Mouse (Mus musculus): Measurements from ENCODE around the gene Usp45. TPM values are rescaled to one million over a fixed set of nuclear protein-coding genes. Genes with fewer than 3 reads are reported as not detected.
A peak's percentile ranks its signal among the peaks of the same experiment; 100 is the strongest.

Gene Usp45
- polyA plus RNA-seq, 1 experiment = 3.8 TPM

DNA sequence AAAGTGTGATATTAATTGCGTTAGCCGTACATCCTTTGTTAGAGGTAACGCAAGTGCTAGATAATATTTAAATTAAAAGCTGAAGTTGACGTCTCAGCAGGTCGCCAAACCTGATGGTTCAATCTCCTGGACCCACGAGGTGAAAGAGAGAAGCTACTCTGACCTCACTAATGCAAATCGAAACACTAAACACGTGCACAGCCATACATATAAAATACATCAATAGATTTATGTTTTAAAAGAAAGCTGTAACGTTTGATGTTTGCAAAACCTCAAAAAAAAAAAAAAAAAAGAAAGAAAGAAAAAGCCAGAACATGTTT lies 9.9 kb downstream of the Usp45 start:
- Histone ChIP-seq H3K4me3 (peak overlapping the region; percentile 85), H3ac (ENCODE audit: control insufficient read depth, insufficient read length) (peak overlapping the region; percentile 48), H3K79me2 (ENCODE audit: control insufficient read depth, insufficient read depth) (peaks cover 21% of the 10 kb centered on the region), H3K4me2 (ENCODE audit: low read depth) (peak overlapping the region; percentile 89), H3K36me3 (ENCODE audit: control insufficient read depth, insufficient read depth) (peaks cover under 1% of the 10 kb centered on the region), H3K27me3 (ENCODE audit: control insufficient read depth, insufficient read depth, insufficient read length) (no peaks in the 10 kb centered on the region)
- TF ChIP-seq POLR2A (IDR thresholded peaks at IDR 0.05; ENCODE audit: insufficient read length, low read depth) = no peak
- no peak for TF ChIP-seq MAX (IDR thresholded peaks at IDR 0.05; ENCODE audit: low read depth)
- no peak for TF ChIP-seq E2F4 (IDR thresholded peaks at IDR 0.05; ENCODE audit: insufficient read depth)
- TF ChIP-seq POLR2AphosphoS2 (IDR thresholded peaks at IDR 0.05; ENCODE audit: insufficient read length, low read depth) = no peak
- TF ChIP-seq SRF (IDR thresholded peaks at IDR 0.05; ENCODE audit: control insufficient read depth, insufficient read length, low read depth) = no peak
- no peak for TF ChIP-seq REST (IDR thresholded peaks at IDR 0.05; ENCODE audit: insufficient read depth, insufficient read length)
- TF ChIP-seq TCF3 (IDR thresholded peaks at IDR 0.05; ENCODE audit: insufficient read length, low read depth) = no peak
- no peak for TF ChIP-seq MYOD1 (IDR thresholded peaks at IDR 0.05; ENCODE audit: control insufficient read depth in 1 of 3, insufficient read length in 2 of 3, low read depth in 2 of 3)
- no peak for TF ChIP-seq MYOG (IDR thresholded peaks at IDR 0.05; ENCODE audit: control insufficient read depth in 1 of 3, insufficient read depth in 1 of 3, insufficient read length in 2 of 3, low read depth in 2 of 3)
- no peak for TF ChIP-seq TCF12 (IDR thresholded peaks at IDR 0.05; ENCODE audit: insufficient read depth, poor library complexity, severe bottlenecking)
- TF ChIP-seq USF1 (IDR thresholded peaks at IDR 0.05; ENCODE audit: low read depth) = no peak
- no peak for TF ChIP-seq CEBPB (IDR thresholded peaks at IDR 0.05; ENCODE audit: insufficient read depth, poor library complexity, severe bottlenecking)

DNA sequence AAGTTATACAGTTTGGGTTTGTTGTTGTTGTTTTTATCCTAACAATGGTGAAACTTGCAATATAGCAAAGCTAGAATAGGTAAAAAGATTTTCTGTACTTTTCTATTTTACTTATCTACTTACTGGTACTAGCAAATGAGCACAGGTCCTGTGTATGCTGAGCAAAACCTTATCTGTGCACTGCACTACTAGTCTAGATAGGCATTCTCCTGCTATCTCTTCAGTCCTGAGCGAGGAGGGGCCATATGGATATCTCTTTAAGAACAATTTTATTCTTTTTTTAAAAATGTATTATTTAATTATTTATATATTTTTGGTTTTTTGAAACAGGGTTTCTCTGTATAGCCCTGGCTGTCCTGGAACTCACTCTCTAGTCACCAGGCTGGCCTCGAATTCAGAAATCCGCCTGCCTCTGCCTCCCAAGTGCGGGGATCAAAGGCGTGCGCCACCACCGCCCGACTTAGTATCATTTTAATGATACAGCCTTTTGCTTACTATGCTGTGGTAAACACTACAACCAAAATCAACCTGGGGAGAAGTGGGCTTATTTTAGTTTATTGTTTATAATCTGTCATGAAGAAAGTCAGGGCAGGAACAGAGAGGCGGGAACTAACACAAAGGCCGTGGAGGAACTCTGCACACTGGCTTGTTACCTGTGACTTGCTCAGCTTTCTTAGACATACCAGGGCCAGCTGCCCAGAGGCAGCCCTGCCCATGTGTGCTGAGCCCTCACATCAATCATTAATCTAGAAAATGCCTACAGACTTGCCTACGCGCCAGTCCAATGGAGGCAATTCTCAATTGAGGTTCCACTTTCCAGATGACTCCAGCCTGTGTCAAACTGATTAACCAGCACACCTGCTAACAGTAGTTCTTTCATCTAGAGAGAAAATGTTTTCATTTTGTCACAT lies 14.1 kb downstream of the Usp45 start:
- Histone ChIP-seq H3K27me3 (ENCODE audit: control insufficient read depth, insufficient read depth, insufficient read length) (no peaks in the 10 kb centered on the region), H3K4me2 (ENCODE audit: low read depth) (no peak overlapping the region), H3K79me2 (ENCODE audit: control insufficient read depth, insufficient read depth) (peaks cover 21% of the 10 kb centered on the region), H3K4me3 (no peak overlapping the region), H3K36me3 (ENCODE audit: control insufficient read depth, insufficient read depth) (peaks cover 31% of the 10 kb centered on the region), H3ac (ENCODE audit: control insufficient read depth, insufficient read length) (no peak overlapping the region)
- no peak for TF ChIP-seq MAX (IDR thresholded peaks at IDR 0.05; ENCODE audit: low read depth)
- TF ChIP-seq REST (IDR thresholded peaks at IDR 0.05; ENCODE audit: insufficient read depth, insufficient read length) = no peak
- TF ChIP-seq MYOD1 (IDR thresholded peaks at IDR 0.05; ENCODE audit: control insufficient read depth in 1 of 3, insufficient read length in 2 of 3, low read depth in 2 of 3) = no peak
- no peak for TF ChIP-seq E2F4 (IDR thresholded peaks at IDR 0.05; ENCODE audit: insufficient read depth)
- no peak for TF ChIP-seq CEBPB (IDR thresholded peaks at IDR 0.05; ENCODE audit: insufficient read depth, poor library complexity, severe bottlenecking)
- no peak for TF ChIP-seq USF1 (IDR thresholded peaks at IDR 0.05; ENCODE audit: low read depth)
- TF ChIP-seq SRF (IDR thresholded peaks at IDR 0.05; ENCODE audit: control insufficient read depth, insufficient read length, low read depth) = no peak
- no peak for TF ChIP-seq POLR2A (IDR thresholded peaks at IDR 0.05; ENCODE audit: insufficient read length, low read depth)
- no peak for TF ChIP-seq POLR2AphosphoS2 (IDR thresholded peaks at IDR 0.05; ENCODE audit: insufficient read length, low read depth)
- no peak for TF ChIP-seq TCF12 (IDR thresholded peaks at IDR 0.05; ENCODE audit: insufficient read depth, poor library complexity, severe bottlenecking)

DNA sequence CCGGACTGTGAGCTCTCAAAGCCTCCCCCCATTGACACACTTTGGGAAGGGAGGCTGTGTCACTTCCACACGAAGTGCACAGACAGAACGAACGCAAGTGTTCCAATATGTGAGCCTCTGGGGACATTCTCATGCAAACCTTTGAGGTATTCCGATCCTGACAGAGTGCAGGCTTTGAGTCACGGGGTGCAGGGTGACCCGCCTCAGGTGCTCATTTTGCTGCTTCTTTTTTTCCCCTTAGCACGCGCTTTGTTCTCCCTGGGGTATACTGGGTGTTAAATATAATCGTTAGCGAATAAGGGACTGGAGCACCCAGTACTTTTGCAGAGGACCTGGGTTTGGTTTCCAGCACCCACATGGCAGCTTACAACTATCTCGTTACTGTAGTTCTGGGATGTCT lies 19.3 kb downstream of the Usp45 start:
- no peaks in the 10 kb centered on the region for H3K27me3 ChIP-seq (ENCODE audit: control insufficient read depth, insufficient read depth, insufficient read length)
- H3K4me3 ChIP-seq = no peak overlapping the region
- H3K79me2 ChIP-seq (ENCODE audit: control insufficient read depth, insufficient read depth) = no peaks in the 10 kb centered on the region
- peaks cover 31% of the 10 kb centered on the region for H3K36me3 ChIP-seq (ENCODE audit: control insufficient read depth, insufficient read depth)
- TF ChIP-seq TCF3 (IDR thresholded peaks at IDR 0.05; ENCODE audit: insufficient read length, low read depth) (no peak), CEBPB (IDR thresholded peaks at IDR 0.05; ENCODE audit: insufficient read depth, poor library complexity, severe bottlenecking) (no peak)
- H3ac ChIP-seq (ENCODE audit: control insufficient read depth, insufficient read length) = no peak overlapping the region
- H3K4me2 ChIP-seq (ENCODE audit: low read depth) = no peak overlapping the region

DNA sequence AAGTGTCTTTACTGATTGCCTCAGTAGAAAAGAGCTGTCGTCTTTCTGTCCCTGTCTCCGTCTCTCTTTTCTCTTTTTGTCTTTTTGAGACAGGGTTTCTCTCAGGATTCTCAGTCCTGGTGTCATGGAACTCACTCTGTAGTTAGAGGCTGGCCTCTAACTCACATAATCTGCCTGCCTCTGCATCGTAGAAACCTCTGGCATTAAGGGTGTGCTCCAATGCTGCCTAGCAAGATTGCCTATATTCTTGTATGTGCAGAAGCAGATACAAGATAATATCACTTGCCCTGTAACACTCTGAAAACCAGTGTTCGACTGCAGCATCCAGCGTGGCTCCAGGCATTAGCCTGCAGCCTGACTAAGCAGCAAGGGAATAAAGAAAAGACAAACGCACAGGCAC lies 21.9 kb downstream of the Usp45 start:
- no peak for TF ChIP-seq REST (IDR thresholded peaks at IDR 0.05; ENCODE audit: insufficient read depth, insufficient read length)
- Histone ChIP-seq H3ac (ENCODE audit: control insufficient read depth, insufficient read length) (no peak overlapping the region), H3K36me3 (ENCODE audit: control insufficient read depth, insufficient read depth) (peaks cover 16% of the 10 kb centered on the region), H3K27me3 (ENCODE audit: control insufficient read depth, insufficient read depth, insufficient read length) (no peaks in the 10 kb centered on the region), H3K4me3 (no peak overlapping the region), H3K4me2 (ENCODE audit: low read depth) (no peak overlapping the region), H3K79me2 (ENCODE audit: control insufficient read depth, insufficient read depth) (no peaks in the 10 kb centered on the region)

DNA sequence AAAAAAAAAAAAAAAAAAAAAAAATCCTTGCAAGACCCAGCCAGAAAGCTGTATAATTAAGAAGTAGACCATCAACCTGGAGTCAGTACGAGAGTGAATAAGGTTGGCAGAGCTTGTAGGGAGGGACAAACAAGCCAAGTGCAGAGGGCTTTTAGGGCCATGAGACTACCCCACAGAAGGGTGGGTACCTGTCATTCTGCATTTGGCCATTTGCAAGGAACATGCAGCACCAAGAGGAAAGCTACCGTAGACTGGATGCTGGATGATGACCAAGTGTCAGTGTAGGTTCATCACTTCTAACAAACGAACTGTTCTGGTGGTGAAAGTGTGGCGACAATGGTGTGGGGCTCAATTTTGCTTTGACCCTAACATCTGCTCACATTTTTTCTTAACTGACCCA lies 22.9 kb downstream of the Usp45 start:
- no peaks in the 10 kb centered on the region for H3K27me3 ChIP-seq (ENCODE audit: control insufficient read depth, insufficient read depth, insufficient read length)
- H3K4me2 ChIP-seq (ENCODE audit: low read depth) = no peak overlapping the region
- H3K79me2 ChIP-seq (ENCODE audit: control insufficient read depth, insufficient read depth) = no peaks in the 10 kb centered on the region
- peaks cover 10% of the 10 kb centered on the region for H3K36me3 ChIP-seq (ENCODE audit: control insufficient read depth, insufficient read depth)
- no peak overlapping the region for H3K4me3 ChIP-seq
- no peak overlapping the region for H3ac ChIP-seq (ENCODE audit: control insufficient read depth, insufficient read length)
- TF ChIP-seq MYOG (IDR thresholded peaks at IDR 0.05; ENCODE audit: control insufficient read depth in 1 of 3, insufficient read depth in 1 of 3, insufficient read length in 2 of 3, low read depth in 2 of 3) = no peak
- no peak for TF ChIP-seq MAX (IDR thresholded peaks at IDR 0.05; ENCODE audit: low read depth)
- TF ChIP-seq MYOD1 (IDR thresholded peaks at IDR 0.05; ENCODE audit: control insufficient read depth in 1 of 3, insufficient read length in 2 of 3, low read depth in 2 of 3) = no peak
- no peak for TF ChIP-seq SRF (IDR thresholded peaks at IDR 0.05; ENCODE audit: control insufficient read depth, insufficient read length, low read depth)
- TF ChIP-seq REST (IDR thresholded peaks at IDR 0.05; ENCODE audit: insufficient read depth, insufficient read length) = no peak
- no peak for TF ChIP-seq POLR2A (IDR thresholded peaks at IDR 0.05; ENCODE audit: insufficient read length, low read depth)
- no peak for TF ChIP-seq E2F4 (IDR thresholded peaks at IDR 0.05; ENCODE audit: insufficient read depth)
